Mouse (Mus musculus): ENCODE results near the gene Dmac1. TPM values are rescaled to one million over a fixed set of nuclear protein-coding genes. Genes with fewer than 3 reads are reported as not detected.

Gene Dmac1
- total and polyA plus RNA-seq, 2 experiments: 21.0 to 37.7 TPM

- WGBS: 61% methylated on average over 2 of the region's 2 CpGs
- no peaks in the 10 kb centered on the region for H3K4me1 ChIP-seq (ENCODE audit: control insufficient read depth, insufficient read depth, low read length)
Measured at GRCm38 (mm10) chr4:75267866-75268265, 10.2 kb downstream of the Dmac1 start.

DNA sequence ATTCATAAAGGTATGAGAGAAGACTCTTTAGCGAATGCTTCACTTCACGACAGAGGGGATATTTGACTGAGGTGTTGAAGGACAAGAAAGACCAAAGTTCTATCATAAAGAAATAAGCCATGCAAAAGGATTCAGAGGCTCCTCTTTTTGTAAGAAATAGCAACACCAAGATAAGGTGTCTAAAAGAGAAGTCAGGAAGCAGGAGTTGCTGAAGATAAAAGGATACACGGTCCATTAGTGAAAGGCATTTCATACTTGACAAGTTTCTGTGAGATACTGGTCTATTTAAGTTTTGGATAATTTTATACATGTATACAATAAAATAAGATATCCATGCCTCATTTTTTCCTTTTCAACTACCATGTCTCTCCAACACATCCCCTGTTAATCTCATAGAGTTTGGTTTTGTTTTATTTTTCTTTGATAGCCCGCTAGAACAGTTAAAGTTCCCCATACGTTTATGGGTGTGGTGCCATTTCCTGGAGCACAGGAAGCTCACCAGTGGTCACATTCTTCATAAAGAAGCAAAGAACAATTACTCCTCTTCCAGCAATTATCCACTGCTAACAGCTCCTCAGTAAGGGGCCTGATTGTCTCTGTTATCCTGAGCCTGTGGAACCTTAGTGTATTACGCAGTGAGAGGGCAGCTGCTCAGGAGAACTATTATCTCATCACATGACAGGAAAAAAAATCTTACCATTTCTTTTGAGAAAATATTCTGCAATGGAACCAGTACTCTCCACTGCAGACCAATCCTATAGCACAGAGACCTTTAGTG lies 11.1 kb downstream of the Dmac1 start:
- no peaks in the 10 kb centered on the region for H3K36me3 ChIP-seq (ENCODE audit: control insufficient read depth, insufficient read depth, low read length)
- H3K9ac ChIP-seq (ENCODE audit: low read depth, low read length): no peak overlapping the region
- H3K79me2 ChIP-seq (ENCODE audit: control insufficient read depth, insufficient read depth, low read length): no peaks in the 10 kb centered on the region
- 67% methylated on average over 6 of the region's 6 CpGs for WGBS
- no peaks in the 10 kb centered on the region for H3K27me3 ChIP-seq (ENCODE audit: control insufficient read depth, insufficient read depth, low read length)
- H3K4me1 ChIP-seq (ENCODE audit: control insufficient read depth, insufficient read depth, low read length): no peaks in the 10 kb centered on the region
- no peak for DNase-seq (ENCODE audit: extremely low read depth, low read depth, low spot score)
- no peak overlapping the region for H3K27ac ChIP-seq (replicated peaks; ENCODE audit: insufficient read depth, low read depth, low read length)
- H3K4me3 ChIP-seq (ENCODE audit: insufficient read depth, low read depth, low read length): no peak overlapping the region
- TF ChIP-seq POLR2A (IDR thresholded peaks at IDR 0.05; ENCODE audit: extremely low read depth, insufficient read depth, low read length) (no peak), CTCF (IDR thresholded peaks at IDR 0.05; ENCODE audit: low read depth, low read length) (no peak)

More at GRCm38 (mm10) chr4:75267866-75268265, 10.2 kb downstream of the Dmac1 start:
- Histone ChIP-seq H3K27ac (replicated peaks; ENCODE audit: insufficient read depth, low read depth, low read length) (no peak overlapping the region), H3K4me3 (ENCODE audit: insufficient read depth, low read depth, low read length) (no peak overlapping the region), H3K36me3 (ENCODE audit: control insufficient read depth, insufficient read depth, low read length) (no peaks in the 10 kb centered on the region), H3K9ac (ENCODE audit: low read depth, low read length) (no peak overlapping the region), H3K79me2 (ENCODE audit: control insufficient read depth, insufficient read depth, low read length) (no peaks in the 10 kb centered on the region), H3K27me3 (ENCODE audit: control insufficient read depth, insufficient read depth, low read length) (no peaks in the 10 kb centered on the region)
- DNase-seq (ENCODE audit: extremely low read depth, low read depth, low spot score): no peak
- TF ChIP-seq POLR2A (IDR thresholded peaks at IDR 0.05; ENCODE audit: extremely low read depth, insufficient read depth, low read length) (no peak), CTCF (IDR thresholded peaks at IDR 0.05; ENCODE audit: low read depth, low read length) (no peak)

DNA sequence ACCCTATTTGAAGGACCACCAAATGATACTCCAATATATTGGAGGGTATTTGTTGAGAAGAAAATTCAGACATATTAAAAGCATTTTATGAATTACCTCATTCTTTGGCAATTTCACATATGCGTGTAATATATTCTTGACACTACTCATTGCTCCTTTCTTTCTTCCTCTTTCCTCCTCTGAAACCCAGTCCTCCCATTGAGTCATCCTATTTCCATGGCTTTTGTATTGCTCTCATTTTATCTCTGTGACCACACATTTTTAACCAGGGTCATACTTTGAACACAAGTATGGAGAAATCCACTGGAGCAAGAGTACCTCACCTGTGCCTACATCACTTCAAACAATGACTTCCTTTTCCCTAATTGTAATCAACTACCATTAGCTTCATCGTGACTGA lies 13.9 kb downstream of the Dmac1 start:
- no peak for DNase-seq (ENCODE audit: extremely low read depth, low read depth, low spot score)
- no peaks in the 10 kb centered on the region for H3K36me3 ChIP-seq (ENCODE audit: control insufficient read depth, insufficient read depth, low read length)
- no peaks in the 10 kb centered on the region for H3K27me3 ChIP-seq (ENCODE audit: control insufficient read depth, insufficient read depth, low read length)
- no peak overlapping the region for H3K9ac ChIP-seq (ENCODE audit: low read depth, low read length)
- WGBS: 87% methylated on average over 2 of the region's 2 CpGs
- H3K4me3 ChIP-seq (ENCODE audit: insufficient read depth, low read depth, low read length): no peak overlapping the region
- H3K79me2 ChIP-seq (ENCODE audit: control insufficient read depth, insufficient read depth, low read length): no peaks in the 10 kb centered on the region
- H3K27ac ChIP-seq (replicated peaks; ENCODE audit: insufficient read depth, low read depth, low read length): no peak overlapping the region
- H3K4me1 ChIP-seq (ENCODE audit: control insufficient read depth, insufficient read depth, low read length): no peaks in the 10 kb centered on the region
- TF ChIP-seq CTCF (IDR thresholded peaks at IDR 0.05; ENCODE audit: low read depth, low read length) (no peak), POLR2A (IDR thresholded peaks at IDR 0.05; ENCODE audit: extremely low read depth, insufficient read depth, low read length) (no peak)

DNA sequence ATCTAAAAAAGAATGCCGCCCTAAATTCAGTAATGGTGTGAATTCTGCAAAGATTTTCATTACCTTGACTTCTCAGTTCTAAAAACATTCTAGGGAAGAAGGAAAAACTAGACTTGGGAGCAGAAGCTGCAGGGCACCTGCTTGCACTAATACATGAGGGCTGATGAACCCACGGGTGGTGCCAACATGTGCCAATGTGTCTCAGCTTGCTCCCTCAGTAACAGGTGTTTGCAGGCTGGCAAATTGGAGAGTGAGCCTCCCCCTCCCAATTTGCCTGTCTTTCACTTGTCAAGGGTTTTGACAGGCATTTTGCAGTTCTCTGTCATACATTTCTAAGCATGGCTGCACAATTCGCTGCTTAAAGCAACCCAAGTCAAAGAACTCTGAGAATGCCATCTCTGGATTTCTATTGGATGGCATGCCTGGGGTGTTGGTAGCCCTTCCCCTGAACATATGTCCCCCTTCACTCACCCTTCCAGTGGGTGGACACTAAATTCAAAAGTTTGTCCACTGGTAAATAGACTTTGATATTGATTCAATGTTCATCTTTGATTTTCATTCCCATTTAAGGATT lies 14.5 kb downstream of the Dmac1 start:
- H3K27me3 ChIP-seq (ENCODE audit: control insufficient read depth, insufficient read depth, low read length): no peaks in the 10 kb centered on the region
- TF ChIP-seq CTCF (IDR thresholded peaks at IDR 0.05; ENCODE audit: low read depth, low read length) (no peak), POLR2A (IDR thresholded peaks at IDR 0.05; ENCODE audit: extremely low read depth, insufficient read depth, low read length) (no peak)
- no peak overlapping the region for H3K9ac ChIP-seq (ENCODE audit: low read depth, low read length)
- H3K79me2 ChIP-seq (ENCODE audit: control insufficient read depth, insufficient read depth, low read length): no peaks in the 10 kb centered on the region
- 87% methylated on average over 3 of the region's 3 CpGs for WGBS
- no peaks in the 10 kb centered on the region for H3K4me1 ChIP-seq (ENCODE audit: control insufficient read depth, insufficient read depth, low read length)
- no peak for DNase-seq (ENCODE audit: extremely low read depth, low read depth, low spot score)
- no peak overlapping the region for H3K27ac ChIP-seq (replicated peaks; ENCODE audit: insufficient read depth, low read depth, low read length)
- H3K4me3 ChIP-seq (ENCODE audit: insufficient read depth, low read depth, low read length): no peak overlapping the region
- H3K36me3 ChIP-seq (ENCODE audit: control insufficient read depth, insufficient read depth, low read length): no peaks in the 10 kb centered on the region

GRCm38 (mm10) chr4:75262423-75262822 lies 15.7 kb downstream of the Dmac1 start:
- DNase-seq (ENCODE audit: extremely low read depth, low read depth, low spot score): no peak

GRCm38 (mm10) chr4:75260156-75260555 lies 17.9 kb downstream of the Dmac1 start:
- 44% methylated on average over 6 of the region's 6 CpGs for WGBS
- Histone ChIP-seq H3K27me3 (ENCODE audit: control insufficient read depth, insufficient read depth, low read length) (no peaks in the 10 kb centered on the region), H3K36me3 (ENCODE audit: control insufficient read depth, insufficient read depth, low read length) (no peaks in the 10 kb centered on the region), H3K79me2 (ENCODE audit: control insufficient read depth, insufficient read depth, low read length) (no peaks in the 10 kb centered on the region), H3K9ac (ENCODE audit: low read depth, low read length) (no peak overlapping the region), H3K27ac (replicated peaks; ENCODE audit: insufficient read depth, low read depth, low read length) (no peak overlapping the region), H3K4me3 (ENCODE audit: insufficient read depth, low read depth, low read length) (no peak overlapping the region), H3K4me1 (ENCODE audit: control insufficient read depth, insufficient read depth, low read length) (no peaks in the 10 kb centered on the region)
- TF ChIP-seq CTCF (IDR thresholded peaks at IDR 0.05; ENCODE audit: low read depth, low read length) (no peak), POLR2A (IDR thresholded peaks at IDR 0.05; ENCODE audit: extremely low read depth, insufficient read depth, low read length) (no peak)
- DNase-seq (ENCODE audit: extremely low read depth, low read depth, low spot score): peak; percentile 82

More at GRCm38 (mm10) chr4:75262423-75262822, 15.7 kb downstream of the Dmac1 start:
- no peaks in the 10 kb centered on the region for H3K36me3 ChIP-seq (ENCODE audit: control insufficient read depth, insufficient read depth, low read length)
- TF ChIP-seq POLR2A (IDR thresholded peaks at IDR 0.05; ENCODE audit: extremely low read depth, insufficient read depth, low read length): no peak
- no peak for TF ChIP-seq CTCF (IDR thresholded peaks at IDR 0.05; ENCODE audit: low read depth, low read length)
- H3K27ac ChIP-seq (replicated peaks; ENCODE audit: insufficient read depth, low read depth, low read length): no peak overlapping the region
- H3K9ac ChIP-seq (ENCODE audit: low read depth, low read length): no peak overlapping the region
- 55% methylated on average over 7 of the region's 7 CpGs for WGBS
- no peak overlapping the region for H3K4me3 ChIP-seq (ENCODE audit: insufficient read depth, low read depth, low read length)
- H3K79me2 ChIP-seq (ENCODE audit: control insufficient read depth, insufficient read depth, low read length): no peaks in the 10 kb centered on the region
- no peaks in the 10 kb centered on the region for H3K4me1 ChIP-seq (ENCODE audit: control insufficient read depth, insufficient read depth, low read length)
- no peaks in the 10 kb centered on the region for H3K27me3 ChIP-seq (ENCODE audit: control insufficient read depth, insufficient read depth, low read length)

Data from liver, adult 2 months (tissue).